Mouse (Mus musculus): Measurements from ENCODE around the gene Synpo2l. TPM values are rescaled to one million over a fixed set of nuclear protein-coding genes. Genes with fewer than 3 reads are reported as not detected.
"Not testable (repeated sequence)": the region's sequence is repeated elsewhere in the genome, so short reads cannot be mapped to it uniquely, and the experiment has no call there.

Synpo2l gene
- 10 to 100 TPM; 87.3 to 87.9 TPM for total RNA-seq (2021)
- long read RNA-seq, experiment 1, transcript Synpo2l-202 (4 exons, 3,979 nt), result major isoform, 29 of 78 reads
- long read RNA-seq, experiment 1, partial matches to known transcripts, result 4 of 78 reads
- long read RNA-seq, experiment 1, other reads (novel, unspliced or antisense), result 42 of 78 reads
- long read RNA-seq, experiment 2, partial matches to known transcripts, result 1 of 23 reads
- long read RNA-seq, experiment 2, other reads (novel, unspliced or antisense), result 17 of 23 reads

DNA sequence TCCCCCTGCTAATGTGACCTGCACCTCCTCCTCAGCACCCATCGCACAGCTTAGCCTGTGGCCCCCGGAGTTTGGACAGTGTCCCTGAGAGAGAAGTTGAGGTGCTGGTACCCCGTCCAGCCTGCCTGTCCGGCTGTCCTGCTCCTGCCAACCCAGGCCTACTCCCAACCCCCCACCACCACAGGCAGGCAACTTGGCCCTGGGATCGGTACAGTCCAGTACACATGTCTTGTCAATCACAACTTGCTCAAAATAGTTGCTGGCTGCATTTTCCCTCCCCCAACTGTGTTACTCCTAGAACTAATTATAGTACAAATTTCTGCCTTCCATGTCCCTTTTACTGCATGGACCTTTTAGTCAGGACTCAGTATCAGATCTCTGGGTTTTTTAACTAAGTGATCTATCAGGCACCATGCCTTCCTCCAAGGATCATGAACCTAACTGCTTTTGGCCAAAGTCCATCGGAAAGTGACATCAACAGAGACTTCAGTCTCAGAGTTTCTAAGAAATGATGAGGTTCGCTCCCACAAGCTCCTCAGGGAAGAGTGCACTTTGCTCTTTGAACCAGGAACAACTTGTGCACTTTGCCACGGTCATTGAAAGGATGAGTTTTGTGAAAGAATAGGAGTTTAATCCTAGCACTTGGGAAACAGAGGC lies at the start of gene Synpo2l:
Gene Synpo2l, minus strand, starts transcription at position 201 of the 657 bp plus-strand sequence.
- DNase-seq, result peak; percentile 75 to 84

DNA sequence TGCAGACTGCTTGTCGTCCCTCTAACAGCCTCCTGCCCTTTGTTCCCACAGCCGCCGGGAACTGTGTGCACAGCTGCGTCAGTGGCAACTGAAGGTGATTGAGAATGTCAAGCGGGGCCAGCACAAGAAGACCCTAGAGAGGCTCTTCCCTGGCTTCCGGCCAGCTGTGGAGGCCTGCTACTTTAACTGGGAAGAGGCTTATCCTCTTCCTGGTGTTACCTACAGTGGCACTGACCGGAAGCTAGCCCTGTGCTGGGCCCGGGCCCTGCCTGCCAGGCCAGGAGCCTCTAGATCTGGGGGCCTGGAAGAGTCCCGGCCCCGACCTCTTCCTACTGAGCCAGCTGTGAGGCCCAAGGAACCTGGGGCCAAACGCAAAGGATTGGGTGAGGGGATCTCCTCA lies 45.7 kb upstream of the Synpo2l start:
- DNase-seq, result no peak

DNA sequence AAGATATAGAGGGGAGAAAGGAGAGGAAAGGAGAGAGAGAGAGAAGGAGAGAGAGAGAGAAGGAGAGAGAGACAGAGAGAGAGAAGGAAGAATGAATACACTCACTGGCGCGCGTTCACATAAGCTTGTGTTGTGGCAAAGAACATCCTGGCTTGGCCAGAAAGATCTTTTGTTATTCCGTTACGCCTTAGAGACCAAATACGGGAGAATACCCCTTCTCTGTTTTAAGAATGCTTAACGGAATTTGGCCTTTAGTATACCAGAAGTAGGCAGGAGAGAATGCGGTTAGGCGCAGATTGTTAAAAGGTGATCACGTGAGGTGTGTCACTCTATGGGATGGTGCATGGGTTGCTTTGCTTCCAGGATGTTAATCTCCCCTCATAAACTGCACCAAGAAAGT lies 40.1 kb upstream of the Synpo2l start:
- no peak for DNase-seq

DNA sequence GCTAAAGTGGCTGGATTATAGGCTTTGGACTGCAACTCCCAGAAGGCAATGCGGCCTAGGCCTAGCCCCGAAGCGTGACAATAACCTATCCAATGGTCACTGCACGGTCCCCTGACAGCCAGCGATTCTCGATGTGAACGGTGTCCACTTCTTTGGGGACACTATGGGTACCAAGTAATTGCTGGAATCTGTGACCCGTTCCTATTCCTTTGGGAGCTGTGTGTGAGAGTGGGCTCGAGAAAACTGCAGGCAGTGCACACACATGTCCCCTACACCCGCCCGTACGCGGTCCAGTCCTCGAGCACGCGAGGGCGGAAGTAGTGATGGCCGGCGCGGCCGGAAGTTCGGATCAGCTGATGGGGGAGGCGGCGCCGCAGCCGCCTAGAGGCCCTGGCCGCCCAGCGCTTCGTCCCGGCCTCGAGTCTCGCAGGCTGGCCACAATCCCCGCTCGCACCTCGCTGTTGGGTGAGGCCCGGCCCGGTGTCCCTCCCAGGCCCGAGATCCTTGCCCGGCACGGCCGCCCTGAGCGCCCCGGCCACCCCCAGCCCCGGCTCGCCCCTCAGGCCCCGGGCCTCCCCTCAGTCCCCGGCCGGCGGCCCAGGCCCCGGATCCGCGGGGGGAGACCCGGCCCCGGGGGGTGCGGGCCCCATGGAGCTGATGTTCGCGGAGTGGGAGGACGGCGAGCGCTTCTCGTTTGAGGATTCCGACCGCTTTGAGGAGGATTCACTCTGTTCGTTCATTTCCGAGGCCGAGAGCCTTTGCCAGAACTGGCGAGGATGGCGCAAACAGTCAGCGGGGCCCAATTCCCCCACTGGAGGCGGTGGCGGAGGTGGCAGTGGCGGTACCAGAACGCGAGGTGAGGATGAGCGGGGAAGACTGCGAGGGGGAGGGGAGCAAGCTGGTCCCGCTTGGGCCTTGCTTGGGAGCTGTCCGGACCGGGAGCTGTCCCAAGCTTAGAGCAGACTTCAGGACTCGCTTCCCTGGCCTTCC lies 39.3 kb upstream of the Synpo2l start, which contains the start of gene Zswim8:
Gene Zswim8, plus strand, starts transcription at position 352 of the 990 bp plus-strand sequence.
- peak; percentile 94 to 95 for DNase-seq

DNA sequence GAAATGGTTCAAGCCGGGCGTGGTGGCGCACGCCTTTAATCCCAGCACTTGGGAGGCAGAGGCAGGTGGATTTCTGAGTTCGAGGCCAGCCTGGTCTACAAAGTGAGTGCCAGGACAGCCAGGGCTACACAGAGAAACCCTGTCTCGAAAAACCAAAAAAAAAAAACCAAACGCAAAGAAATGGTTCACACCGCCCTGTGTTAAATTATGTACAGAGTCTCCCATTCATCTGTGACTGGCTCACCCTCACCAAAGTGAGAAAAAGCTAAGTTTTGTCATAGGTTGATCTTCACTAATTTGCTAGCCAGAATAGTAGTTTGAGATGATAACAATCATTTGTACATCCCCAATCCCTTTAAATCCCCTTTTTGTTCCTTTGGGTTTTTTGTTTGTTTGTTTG lies 35.3 kb upstream of the Synpo2l start:
- DNase-seq, result not testable (repeated sequence)

DNA sequence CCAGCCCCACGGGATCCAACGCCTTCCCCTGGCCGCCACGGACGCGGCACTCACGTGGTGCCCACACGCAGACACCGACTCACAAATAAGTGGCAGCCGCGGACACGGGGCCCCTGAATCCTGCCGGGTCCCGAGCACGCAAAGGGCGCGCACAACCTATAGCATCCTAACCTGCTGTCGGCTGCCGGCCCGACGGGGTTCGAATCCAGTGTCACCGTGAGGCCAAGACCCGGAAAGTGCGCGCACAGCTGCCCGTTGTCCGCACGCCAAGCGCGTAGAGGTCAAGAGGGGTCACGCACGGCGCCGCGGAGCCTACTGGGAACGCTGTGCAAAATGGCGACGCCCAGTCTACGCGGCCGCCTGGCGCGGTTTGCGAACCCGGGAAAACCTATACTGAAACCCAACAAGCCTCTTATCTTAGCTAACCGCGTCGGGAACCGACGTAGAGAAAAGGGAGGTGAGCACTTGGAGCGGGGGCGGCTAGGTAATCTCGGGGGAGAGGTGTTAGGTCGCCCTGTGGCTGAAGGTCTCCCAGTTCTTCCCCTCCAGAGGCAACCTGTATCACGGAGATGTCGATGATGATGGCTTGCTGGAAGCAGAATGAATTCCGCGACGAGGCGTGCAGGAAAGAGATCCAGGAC lies 34.7 kb upstream of the Synpo2l start, which contains the start of gene Chchd1:
Gene Chchd1, plus strand, starts transcription at position 266 of the 641 bp plus-strand sequence.
- peak; percentile 93 to 97 for DNase-seq

DNA sequence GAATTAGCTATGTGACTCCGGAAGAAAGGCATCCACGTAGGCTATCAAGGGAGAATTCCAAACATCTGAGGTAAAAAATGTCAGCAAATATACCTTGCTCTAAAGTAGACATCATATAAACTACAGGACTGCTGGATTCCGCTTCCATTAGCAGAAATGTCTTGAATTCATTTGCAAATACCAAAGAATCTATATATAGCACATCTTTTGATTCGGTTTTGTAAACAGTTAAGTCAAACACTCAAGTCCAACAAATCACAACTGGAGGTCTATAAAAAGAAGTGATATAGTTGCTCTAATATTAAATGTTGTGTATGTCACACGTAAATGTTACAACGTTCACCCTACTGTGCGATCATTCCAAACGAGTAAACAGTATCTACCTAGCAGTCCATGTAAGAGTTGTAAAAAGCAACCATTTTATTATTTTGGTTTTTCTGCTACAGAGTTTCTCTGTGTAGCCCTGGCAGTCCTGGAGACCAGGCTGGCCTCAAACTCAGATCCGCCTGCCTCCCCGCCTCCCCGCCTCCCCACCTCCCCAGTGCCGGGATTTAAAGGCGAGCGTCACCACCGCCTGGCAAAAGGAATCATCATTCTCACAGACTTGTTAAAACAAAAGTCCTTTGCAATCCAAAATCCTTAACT lies 34.1 kb upstream of the Synpo2l start:
- no peak for DNase-seq

DNA sequence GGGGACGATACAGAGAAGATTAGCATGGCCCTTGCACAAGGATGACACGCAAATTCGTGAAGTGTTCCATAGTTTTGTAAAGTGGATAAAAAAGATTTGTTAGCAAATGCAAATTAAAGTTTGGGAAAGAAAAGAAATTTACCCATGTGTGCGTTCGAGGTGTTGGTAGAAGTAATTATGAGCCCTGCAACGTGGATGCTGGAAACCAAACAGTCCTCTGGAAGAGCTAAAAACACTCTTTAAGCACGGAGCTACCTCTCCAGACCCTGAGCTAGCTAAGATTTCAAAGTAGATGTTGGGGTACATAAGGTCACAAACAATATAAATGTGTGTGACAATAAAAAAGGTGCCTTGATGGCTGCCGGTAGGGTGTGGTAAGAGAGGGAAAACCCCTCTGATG lies 33.4 kb upstream of the Synpo2l start:
- DNase-seq, result no peak

DNA sequence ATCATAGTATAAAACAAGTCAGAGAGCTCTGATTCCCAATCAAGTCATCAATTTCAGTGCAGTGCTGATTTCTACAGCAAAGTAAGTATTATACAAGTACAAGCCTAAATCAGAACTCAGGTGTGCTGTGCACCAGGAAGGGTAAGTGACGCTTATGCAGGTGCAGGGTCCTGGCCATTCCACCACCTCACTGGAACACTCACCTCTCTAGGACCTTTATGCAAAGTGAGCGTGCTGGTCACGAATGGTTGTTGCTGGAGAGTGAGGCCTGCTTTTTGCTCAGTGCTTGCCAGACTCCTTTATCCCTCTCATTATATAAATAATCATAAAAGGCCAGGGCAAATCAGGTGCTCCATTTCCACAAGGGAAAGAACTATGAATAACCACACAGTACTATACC lies 32.2 kb upstream of the Synpo2l start:
- no peak for DNase-seq

DNA sequence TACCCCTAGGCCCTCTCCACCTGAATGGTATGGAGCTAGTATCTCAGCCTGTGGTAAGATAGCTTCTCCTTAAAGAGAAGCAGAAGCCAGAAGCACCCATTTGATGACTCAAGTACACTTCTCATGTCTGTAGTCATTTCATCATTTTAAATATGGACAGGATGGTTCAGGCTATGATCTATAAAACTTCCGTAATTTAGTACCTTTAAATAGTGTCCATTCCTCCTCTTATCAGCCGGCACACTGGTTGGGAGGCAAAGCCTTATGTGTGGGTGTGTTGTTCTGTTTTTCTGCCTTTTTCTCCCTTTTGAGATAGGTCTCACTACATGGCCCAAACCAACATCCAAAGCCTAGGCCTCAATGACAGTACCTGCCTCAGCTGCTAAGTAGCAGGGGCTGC lies 30.4 kb upstream of the Synpo2l start:
- DNase-seq, result no peak

DNA sequence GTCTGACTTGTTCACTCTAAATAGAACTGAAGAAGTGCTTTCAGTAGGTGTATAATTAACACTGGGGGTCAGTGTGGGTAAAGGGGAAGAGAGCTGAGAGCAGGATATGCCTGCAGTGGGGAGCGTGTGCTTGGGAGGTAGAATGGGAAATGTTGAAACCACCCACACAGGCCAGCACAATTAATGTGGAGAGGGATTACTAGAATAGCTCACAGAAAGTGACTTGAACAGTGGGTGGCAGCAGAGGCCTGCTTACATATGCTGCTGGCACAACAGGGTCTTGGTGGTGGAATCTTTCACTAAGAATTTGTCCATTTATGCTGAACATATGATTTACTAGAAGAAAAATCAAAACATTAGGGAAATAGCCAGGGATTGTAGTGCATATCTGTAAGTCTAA lies 28.8 kb upstream of the Synpo2l start:
- DNase-seq, result peak; percentile 60 to 69

DNA sequence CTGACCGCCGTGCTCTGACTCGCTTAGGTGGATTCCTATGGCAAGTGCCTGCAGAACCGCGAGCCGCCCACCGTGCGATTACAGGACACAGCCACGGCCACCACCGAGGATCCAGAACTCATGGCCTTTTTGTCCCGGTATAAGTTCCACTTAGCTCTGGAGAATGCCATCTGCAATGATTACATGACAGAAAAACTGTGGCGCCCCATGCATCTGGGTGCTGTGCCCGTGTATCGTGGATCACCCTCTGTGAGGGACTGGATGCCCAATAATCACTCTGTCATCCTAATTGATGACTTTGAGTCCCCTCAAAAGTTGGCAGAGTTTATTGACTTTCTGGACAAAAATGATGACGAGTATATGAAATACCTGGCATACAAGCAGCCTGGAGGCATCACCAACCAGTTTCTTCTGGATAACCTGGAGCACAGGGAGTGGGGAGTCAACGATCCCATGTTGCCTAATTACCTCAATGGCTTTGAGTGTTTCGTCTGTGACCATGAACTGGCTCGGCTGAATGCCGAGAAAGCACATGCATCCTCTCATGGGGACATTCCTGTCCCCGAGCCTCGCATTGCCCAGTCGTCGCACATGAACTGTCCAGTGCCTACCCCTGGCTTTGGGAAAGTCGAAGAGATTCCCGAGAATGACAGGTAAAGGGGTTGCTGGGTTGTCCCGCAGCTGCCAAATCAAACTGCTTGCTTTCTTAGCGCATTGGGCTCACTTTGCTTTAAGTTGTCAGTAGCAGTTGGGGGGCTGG lies 27.8 kb upstream of the Synpo2l start:
- peak; percentile 41 to 61 for DNase-seq

DNA sequence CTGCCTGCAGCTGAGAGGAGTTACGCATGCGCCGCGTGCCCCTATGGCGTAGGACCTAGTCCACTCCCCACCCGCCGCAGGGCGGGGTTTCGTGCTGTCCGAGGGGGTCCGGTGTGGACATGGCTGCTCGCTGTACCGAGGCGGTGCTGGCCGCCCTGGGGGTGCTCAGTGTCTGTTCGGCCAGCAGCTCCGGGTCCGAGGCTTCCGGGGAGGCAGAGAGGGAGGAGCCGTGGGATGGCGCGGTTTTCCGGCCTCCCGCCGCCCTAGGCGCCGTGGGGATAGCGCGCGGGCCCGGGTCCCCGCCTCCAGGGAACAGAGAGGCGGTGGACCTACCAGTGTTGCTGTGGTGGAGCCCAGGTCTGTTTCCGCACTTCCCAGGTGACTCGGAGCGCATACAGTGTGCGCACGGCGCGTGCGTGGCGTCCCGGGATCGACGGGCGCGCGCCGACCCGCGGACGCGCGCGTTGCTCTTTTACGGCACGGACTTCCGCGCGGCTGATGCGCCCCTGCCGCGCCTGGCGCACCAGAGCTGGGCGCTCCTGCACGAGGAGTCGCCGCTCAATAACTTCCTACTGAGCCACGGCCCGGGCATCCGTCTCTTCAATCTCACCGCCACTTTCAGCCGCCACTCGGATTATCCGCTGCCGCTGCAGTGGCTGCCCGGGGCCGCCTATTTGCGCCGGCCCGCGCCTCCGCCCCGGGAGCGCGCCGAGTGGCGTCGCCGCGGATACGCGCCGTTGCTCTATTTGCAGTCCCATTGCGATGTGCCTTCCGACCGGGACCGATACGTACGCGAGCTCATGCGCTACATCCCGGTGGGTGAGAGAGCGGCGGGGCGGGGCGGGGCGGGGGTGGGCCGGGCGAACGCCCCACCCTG lies 27.0 kb upstream of the Synpo2l start, which contains the start of gene Fut11:
Gene Fut11, plus strand, starts transcription at position 85 of the 877 bp plus-strand sequence.
- DNase-seq, result peak; percentile 91 to 92

DNA sequence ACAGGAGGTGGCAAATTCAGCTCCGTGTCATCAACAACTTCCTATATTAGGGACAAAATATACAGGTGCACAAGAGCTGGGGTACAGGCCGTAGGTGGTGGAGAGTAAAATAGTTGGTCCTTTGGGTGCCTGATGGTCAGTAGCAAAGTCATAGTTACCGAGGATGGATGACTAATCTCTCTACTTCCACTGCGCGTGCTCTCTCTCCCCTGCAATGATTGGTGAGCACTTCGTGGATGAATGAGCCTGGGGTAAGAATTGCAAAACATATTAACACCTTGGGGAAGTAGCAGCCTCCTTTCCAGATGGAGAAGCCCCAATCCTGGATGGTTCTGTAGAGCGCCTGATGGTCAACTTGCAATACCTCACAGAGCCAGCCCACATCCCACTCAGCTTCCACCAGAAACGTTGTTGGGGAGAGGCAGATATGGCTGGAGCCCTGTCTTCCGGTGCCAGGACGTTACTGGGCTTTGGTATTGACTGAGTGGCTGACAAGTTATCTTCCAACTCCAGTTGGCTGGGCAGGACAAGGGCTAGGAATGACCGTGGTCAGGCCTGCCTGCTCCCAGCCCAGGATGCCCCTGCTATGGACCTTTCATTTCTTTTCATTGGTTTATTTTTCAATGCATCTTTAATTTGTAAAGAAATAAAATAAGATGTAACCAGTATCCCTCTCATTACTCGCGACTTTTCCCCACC lies 26.2 kb upstream of the Synpo2l start:
- DNase-seq, result peak in 1 of 2 experiments; percentile 22

DNA sequence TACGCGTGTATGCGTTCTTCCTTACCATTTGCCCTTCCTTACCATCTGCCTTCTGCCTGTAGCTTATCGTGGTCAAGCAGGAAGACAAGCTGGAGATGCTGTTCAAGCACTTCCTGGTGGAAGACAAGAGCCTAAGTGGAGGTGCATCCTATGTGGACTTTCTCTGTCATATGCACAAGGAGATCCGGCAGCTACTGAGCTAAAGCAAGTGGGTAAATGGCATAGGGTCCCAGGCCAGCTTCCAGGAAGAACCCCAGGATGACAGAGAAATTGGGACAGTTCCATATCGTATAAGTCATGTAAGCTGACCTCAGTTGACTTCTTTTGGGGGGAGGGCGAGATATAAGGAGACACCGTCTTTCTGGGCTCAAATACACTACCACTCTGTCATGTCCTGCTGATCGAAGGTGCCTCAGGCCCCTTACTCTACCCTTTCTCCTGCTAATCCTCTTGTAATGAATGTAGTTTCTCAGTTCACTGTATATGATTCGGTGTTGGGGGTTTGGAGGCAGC lies 25.5 kb upstream of the Synpo2l start:
- no peak for DNase-seq

DNA sequence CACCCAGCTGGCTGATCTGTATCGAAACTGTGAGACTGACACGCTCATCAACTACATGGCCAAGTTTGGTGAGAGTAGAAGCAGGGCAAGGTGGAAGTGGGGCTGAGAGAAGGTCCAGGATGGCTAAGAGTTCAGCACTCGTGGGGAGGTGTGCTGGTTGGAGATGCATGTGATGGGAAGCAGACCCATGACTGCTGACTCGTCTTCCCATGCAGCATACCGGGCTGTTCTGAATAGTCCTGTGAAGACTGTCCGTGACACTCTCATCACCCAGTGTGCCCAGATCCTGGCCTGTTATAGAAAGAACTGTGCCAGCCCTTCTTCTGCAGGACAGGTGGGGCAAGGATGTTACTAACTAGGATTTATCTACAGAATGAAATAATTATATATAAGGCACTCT lies 23.6 kb upstream of the Synpo2l start:
- no peak for DNase-seq

DNA sequence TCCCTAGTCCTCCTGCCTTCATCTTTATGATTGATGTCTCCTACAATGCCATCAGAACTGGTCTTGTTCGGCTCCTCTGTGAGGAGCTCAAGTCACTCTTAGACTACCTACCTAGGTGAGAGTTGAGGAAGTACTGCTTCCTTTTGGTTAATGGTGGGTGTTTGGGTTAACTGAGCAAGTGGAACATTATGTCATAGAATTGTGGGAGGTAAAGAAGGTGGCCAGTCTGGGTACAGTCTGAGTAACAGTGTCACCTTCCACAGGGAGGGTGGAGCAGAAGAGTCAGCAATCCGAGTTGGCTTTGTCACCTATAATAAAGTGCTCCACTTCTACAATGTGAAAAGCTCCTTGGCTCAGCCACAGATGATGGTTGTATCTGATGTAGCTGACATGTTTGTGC lies 20.9 kb upstream of the Synpo2l start:
- no peak for DNase-seq

DNA sequence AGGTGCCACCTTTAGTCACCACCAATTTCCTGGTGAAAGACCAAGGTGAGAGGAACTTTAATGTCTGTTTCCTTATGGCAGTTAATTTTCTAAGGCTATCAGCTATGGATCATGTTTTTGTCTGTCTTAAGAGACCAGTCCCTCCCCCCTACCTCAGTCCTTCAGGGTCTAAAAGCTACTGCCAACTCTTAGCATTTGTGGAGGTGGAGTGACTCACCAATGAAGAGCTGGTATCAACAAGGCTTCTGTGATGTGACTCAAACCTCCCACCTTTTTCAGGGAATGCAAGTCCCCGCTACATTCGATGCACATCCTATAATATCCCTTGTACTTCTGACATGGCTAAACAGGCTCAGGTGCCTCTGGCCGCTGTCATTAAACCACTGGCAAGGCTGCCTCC lies 18.4 kb upstream of the Synpo2l start:
- DNase-seq, result no peak

DNA sequence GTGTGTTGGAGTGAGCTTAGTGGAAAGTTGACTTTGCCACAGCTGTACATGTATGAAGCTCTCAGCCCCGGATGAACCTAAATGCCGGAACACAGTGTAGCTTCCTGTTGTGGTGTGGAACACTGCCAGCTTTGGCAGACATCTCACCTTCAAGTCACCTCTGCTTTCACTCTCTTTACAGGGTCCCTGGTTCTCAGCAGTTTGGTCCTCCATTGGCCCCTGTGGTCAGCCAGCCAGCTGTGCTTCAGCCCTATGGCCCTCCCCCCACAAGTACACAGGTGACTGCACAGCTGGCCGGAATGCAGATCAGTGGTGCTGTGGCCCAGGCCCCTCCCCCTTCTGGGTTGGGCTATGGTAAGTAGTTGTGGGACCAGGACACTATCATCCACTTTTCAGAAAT lies 14.3 kb upstream of the Synpo2l start:
- DNase-seq, result peak in 1 of 2 experiments; percentile 52

Measured in heart, adult 18-20 months (tissue).